Comparison of ENCODE assay signal across 8 mouse cellular contexts in the genomic region with DNA sequence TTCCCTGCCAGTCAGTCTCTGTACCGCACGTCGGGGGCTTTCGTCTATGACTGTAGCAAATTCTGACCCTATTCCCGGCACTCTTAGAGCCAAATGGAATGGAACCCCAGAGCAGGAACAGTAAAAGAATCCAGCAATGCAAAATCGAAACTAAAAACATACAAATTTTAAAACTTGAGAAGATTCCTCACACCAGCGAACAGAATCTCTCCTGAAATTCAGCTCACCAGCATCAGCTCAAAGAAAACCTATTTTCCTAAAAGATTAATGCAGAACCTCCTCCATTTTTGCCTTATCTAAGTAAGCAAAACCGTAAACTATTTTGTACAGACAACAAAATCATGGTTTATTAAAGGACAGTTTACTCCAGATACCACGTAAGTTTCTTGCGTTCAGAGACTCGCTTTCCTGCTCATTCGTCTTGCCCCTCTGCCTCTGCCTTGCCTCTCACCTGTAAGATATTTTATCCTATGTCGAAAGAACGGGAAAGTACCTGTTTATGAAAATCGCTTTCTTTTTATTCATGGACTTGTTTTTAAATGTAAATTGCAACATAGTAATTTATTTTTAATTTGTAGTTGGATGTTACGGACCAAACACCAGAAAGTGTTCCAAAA. TPM values are rescaled to one million over a fixed set of nuclear protein-coding genes. Genes with fewer than 3 reads are reported as not detected.
DNase-seq lines count a peak whose midpoint lies in the region; ATAC-seq and TF ChIP-seq lines count a peak whose summit lies in the region.

No protein-coding gene starts in this region.

- no peaks in the 10 kb centered on the region for H3K36me3 ChIP-seq in kidney, embryonic 15.5 days
- H3K36me3 ChIP-seq in hindbrain, embryonic 14.5 days (replicated peaks; ENCODE audit: control insufficient read depth, insufficient read depth), result no peaks in the 10 kb centered on the region
- H3K36me3 ChIP-seq in midbrain, embryonic 14.5 days (ENCODE audit: control insufficient read depth, insufficient read depth, low read length), result no peaks in the 10 kb centered on the region

- H3K9me3 ChIP-seq in kidney, embryonic 15.5 days (replicated peaks), result no peaks in the 10 kb centered on the region
- no peaks in the 10 kb centered on the region for H3K9me3 ChIP-seq in hindbrain, embryonic 14.5 days (ENCODE audit: control insufficient read depth, low read length)
- no peaks in the 10 kb centered on the region for H3K9me3 ChIP-seq in midbrain, embryonic 14.5 days (ENCODE audit: control insufficient read depth, low read length)

- DNase-seq in kidney, adult 8-10 months, result no peak
- no peak for DNase-seq in hindbrain, embryonic 14.5 days (ENCODE audit: low spot score)
- peak; percentile 42 for DNase-seq in midbrain, embryonic 14.5 days
- DNase-seq in adrenal gland, postnatal 4 days (ENCODE audit: low spot score in 2 of 2), result no peak
- DNase-seq in frontal cortex, postnatal 10 days (ENCODE audit: low spot score in 2 of 2), result no peak

- WGBS in kidney, embryonic 15.5 days, result 4% methylated on average over 16 of the region's 16 CpGs
- WGBS in hindbrain, embryonic 14.5 days, result 6% methylated on average over 16 of the region's 16 CpGs
- 4% methylated on average over 16 of the region's 16 CpGs for WGBS in midbrain, embryonic 14.5 days

- peaks cover 59% of the 10 kb centered on the region for H3K4me1 ChIP-seq in kidney, embryonic 15.5 days
- no peaks in the 10 kb centered on the region for H3K4me1 ChIP-seq in cortical plate, adult 2 months (ENCODE audit: control insufficient read depth, insufficient read depth, low read length)
- peaks cover 14% of the 10 kb centered on the region; the same call in 1 of the 2 replicates for H3K4me1 ChIP-seq in hindbrain, embryonic 14.5 days (replicated peaks; ENCODE audit: control insufficient read depth, insufficient read depth, low read length)
- H3K4me1 ChIP-seq in midbrain, embryonic 14.5 days (ENCODE audit: control insufficient read depth, insufficient read depth, low read length), result peaks cover 9% of the 10 kb centered on the region

- peak overlapping the region; percentile 97 for H3K9ac ChIP-seq in kidney, embryonic 15.5 days
- peak overlapping the region; percentile 60 for H3K9ac ChIP-seq in hindbrain, embryonic 14.5 days
- H3K9ac ChIP-seq in midbrain, embryonic 14.5 days (replicated peaks; ENCODE audit: low read length), result no peak overlapping the region

- peak overlapping the region; percentile 87 for H3K4me3 ChIP-seq in kidney, embryonic 15.5 days (replicated peaks)
- peak overlapping the region; percentile 40 for H3K4me3 ChIP-seq in cortical plate, adult 2 months (ENCODE audit: insufficient read depth, low read length)
- H3K4me3 ChIP-seq in hindbrain, embryonic 14.5 days (replicated peaks; ENCODE audit: low read length), result peak overlapping the region; percentile 38
- peak overlapping the region; percentile 38 for H3K4me3 ChIP-seq in midbrain, embryonic 14.5 days (replicated peaks; ENCODE audit: low read depth, low read length)

- ATAC-seq in kidney, embryonic 15.5 days (replicated peaks; ENCODE audit: low FRiP score), result no peak
- no peak for ATAC-seq in hindbrain, embryonic 14.5 days (ENCODE audit: low FRiP score)
- no peak for ATAC-seq in midbrain, embryonic 14.5 days (ENCODE audit: low FRiP score, low TSS enrichment)
- no peak for ATAC-seq in monocyte, adult 5-6 weeks (replicated peaks; ENCODE audit: insufficient number of reproducible peaks, low FRiP score, low TSS enrichment, poor library complexity, severe bottlenecking)

- peak overlapping the region; percentile 86 for H3K4me2 ChIP-seq in kidney, embryonic 15.5 days
- H3K4me2 ChIP-seq in hindbrain, embryonic 14.5 days (replicated peaks), result no peak overlapping the region
- no peak overlapping the region for H3K4me2 ChIP-seq in midbrain, embryonic 14.5 days (ENCODE audit: low read length)

- peak overlapping the region; percentile 99 for H3K27ac ChIP-seq in kidney, embryonic 15.5 days
- H3K27ac ChIP-seq in cortical plate, adult 2 months (ENCODE audit: insufficient read depth, low read length), result peak overlapping the region; percentile 63; the same call in 1 of the 2 replicates
- peak overlapping the region; percentile 78; the same call in 1 of the 2 replicates for H3K27ac ChIP-seq in hindbrain, embryonic 14.5 days
- peak overlapping the region; percentile 45; the same call in 1 of the 2 replicates for H3K27ac ChIP-seq in midbrain, embryonic 14.5 days (replicated peaks; ENCODE audit: low read depth, low read length)

- TF ChIP-seq POLR2A in cortical plate, adult 2 months (IDR thresholded peaks at IDR 0.05; ENCODE audit: extremely low read depth, insufficient read depth, low read length), result no peak

- H3K27me3 ChIP-seq in kidney, embryonic 15.5 days, result peaks cover 31% of the 10 kb centered on the region; the same call in 1 of the 2 replicates
- peaks cover 94% of the 10 kb centered on the region for H3K27me3 ChIP-seq in hindbrain, embryonic 14.5 days (ENCODE audit: control insufficient read depth, insufficient read depth, low read length)
- H3K27me3 ChIP-seq in midbrain, embryonic 14.5 days (ENCODE audit: control insufficient read depth, insufficient read depth, low read length), result peaks cover 86% of the 10 kb centered on the region

- TF ChIP-seq CTCF in cortical plate, adult 2 months (IDR thresholded peaks at IDR 0.05; ENCODE audit: extremely low read depth, insufficient read depth, low read length), result no peak

RNA-seq across cellular contexts. Expression of a gene that starts 2.5 kb away (rescaled TPM):
- polyA plus RNA-seq in kidney, embryonic 15.5 days (2015; fragmentation: Nextera tagmentation; extraction: Ambion mirVana), result 4.1 and 5.2 TPM in 2 replicates
- polyA plus RNA-seq in cortical plate, adult 2 months (2012; rRNA removed), result 2.3 and 2.8 TPM in 2 replicates
- 2.3 and 2.9 TPM in 2 replicates for polyA plus RNA-seq in hindbrain, embryonic 14.5 days (2014; fragmentation: Nextera tagmentation; extraction: Ambion mirVana)
- polyA plus RNA-seq in midbrain, embryonic 14.5 days (2014; fragmentation: Nextera tagmentation; extraction: Ambion mirVana), result 0.72 and 1.7 TPM in 2 replicates
- 10 to 100 TPM in 1 of 2 experiments, 1 to 10 TPM in 1; 9.7 to 13.4 TPM for total RNA-seq in adrenal gland, postnatal 4 days (2021)
- 0.10 TPM in 1 of 3 replicates, not detected in the others for total RNA-seq in monocyte, adult 5-6 weeks (2017)

Comparison
In these comparisons a context has a peak if more than half of its experiments do, and no peak if none do; other contexts are left out.
1. H3K27ac ChIP-seq: peak in every context shown above with its lines; median percentile 99 in kidney, embryonic 15.5 days; 78 in hindbrain, embryonic 14.5 days; 63 in cortical plate, adult 2 months; 45 in midbrain, embryonic 14.5 days.